Mouse (Mus musculus) limb, embryonic 14.5 days (tissue): ENCODE results near the gene Arhgap33. TPM values are rescaled to one million over a fixed set of nuclear protein-coding genes. Genes with fewer than 3 reads are reported as not detected.

Experiments used
- ATAC-seq: fragments of 200-750 bp; cut with Nextera tagmentation; 2 replicates; pipeline ENCODE4 v1.8.0; 2017; ENCODE audit warnings: low read depth, moderate number of reproducible peaks, moderate TSS enrichment; ENCODE audit not compliant: low FRiP score
- DNase-seq: peaks from one replicate; pipeline ENCODE4 v3.0.0-alpha.2; 2015; ENCODE audit warnings: low spot score
- H3K27ac ChIP-seq: fragments of 300-500 bp; sonication (generic); replicated peaks from 2 replicates; pipeline ENCODE4 v1.5.1; 2014; ENCODE audit warnings: low read depth, mild to moderate bottlenecking, low read length, moderate library complexity, mixed read lengths
- H3K27me3 ChIP-seq: fragments of 300-500 bp; sonication (generic); 2 replicates; pipeline ENCODE4 v1.6.1; 2014; ENCODE audit warnings: low read length, mixed read lengths; ENCODE audit not compliant: control insufficient read depth, insufficient read depth
- H3K36me3 ChIP-seq: fragments of 300-500 bp; sonication (generic); 2 replicates; pipeline ENCODE4 v1.6.1; 2014; ENCODE audit warnings: mild to moderate bottlenecking, low read length, moderate library complexity, mixed read lengths; ENCODE audit not compliant: control insufficient read depth, insufficient read depth
- H3K4me1 ChIP-seq: fragments of 300-500 bp; sonication (generic); 2 replicates; pipeline ENCODE4 v1.6.1; 2014; ENCODE audit warnings: antibody characterized with exemption, low read length, mixed read lengths; ENCODE audit not compliant: control insufficient read depth, insufficient read depth
- H3K4me2 ChIP-seq: fragments of 300-500 bp; sonication (generic); replicated peaks from 2 replicates; pipeline ENCODE4 v1.6.1; 2014; ENCODE audit warnings: low read depth, mild to moderate bottlenecking, low read length, moderate library complexity; ENCODE audit not compliant: severe bottlenecking
- H3K4me3 ChIP-seq: fragments of 300-500 bp; sonication (generic); replicated peaks from 2 replicates; pipeline ENCODE4 v1.5.1; 2014; ENCODE audit warnings: low read length
- H3K9ac ChIP-seq: fragments of 300-500 bp; sonication (generic); 2 replicates; pipeline ENCODE4 v1.6.1; 2014; ENCODE audit warnings: mild to moderate bottlenecking, low read depth, low read length, moderate library complexity; ENCODE audit not compliant: severe bottlenecking
- H3K9me3 ChIP-seq: fragments of 300-500 bp; sonication (generic); 2 replicates; pipeline ENCODE4 v1.6.1; 2016; ENCODE audit warnings: low read length; ENCODE audit not compliant: control insufficient read depth
- POLR2A ChIP-seq: fragments of 200-500 bp; IDR thresholded peaks from 2 replicates; pipeline ENCODE4 v1.8.0; 2012; ENCODE audit warnings: inconsistent platforms, mild to moderate bottlenecking, moderate library complexity, borderline replicate concordance; ENCODE audit not compliant: insufficient read depth, insufficient read length; ENCODE audit errors: extremely low read depth
- WGBS: fragments of 180-500 bp; shearing (Covaris S2); extraction: QIAGEN DNeasy Blood & Tissue Kit; methylation state at CpG from one replicate; pipeline ENCODE4 v1.1.7; 2014; 5-methylcytosine and 5-hydroxymethylcytosine counted together
- polyA plus RNA-seq, 2 experiments: library from polyadenylated mRNA; depleted of rRNA in 1 of 2; stranded (reverse) in 1 of 2; unstranded in 1 of 2; fragments of >200 nt; fragmentation: Nextera tagmentation in 1 of 2; extraction: Ambion mirVana in 1 of 2; gene quantifications; 2 replicates each; pipeline versions ENCODE4 v1.2.1 to v1.2.3; 2012 to 2014

Gene Arhgap33
- polyA plus RNA-seq, 2 experiments: 9.7 to 66.1 TPM

DNA sequence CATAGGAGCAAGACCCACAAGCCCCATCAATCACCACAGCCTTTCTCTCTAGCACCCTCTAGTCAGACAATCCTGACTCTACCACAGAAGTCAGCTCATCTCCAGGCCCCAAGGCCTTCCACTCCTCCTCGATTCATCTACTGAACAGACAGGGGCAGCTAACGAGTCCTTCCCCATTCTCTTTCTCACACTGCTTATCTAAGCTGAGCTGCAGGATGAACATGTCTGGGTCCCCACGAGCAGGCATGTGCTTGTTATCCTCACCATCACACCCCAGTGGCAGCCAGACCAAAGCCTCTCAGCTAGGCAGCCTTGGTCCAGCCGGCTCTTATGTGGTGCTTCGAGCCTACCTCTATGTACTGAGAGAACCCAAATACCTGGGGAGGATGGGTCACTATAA, 37.5 kb upstream of the Arhgap33 start:
- no peaks in the 10 kb centered on the region for H3K4me1 ChIP-seq
- TF ChIP-seq POLR2A: no peak
- H3K4me2 ChIP-seq: no peak overlapping the region
- ATAC-seq (no peak), DNase-seq (no peak)
- H3K27ac ChIP-seq: no peak overlapping the region
- no peaks in the 10 kb centered on the region for H3K9me3 ChIP-seq
- H3K36me3 ChIP-seq: peaks cover 95% of the 10 kb centered on the region
- no peak overlapping the region for H3K9ac ChIP-seq
- no peaks in the 10 kb centered on the region for H3K27me3 ChIP-seq
- no peak overlapping the region for H3K4me3 ChIP-seq
- 90% methylated on average over 5 of the region's 5 CpGs for WGBS

DNA sequence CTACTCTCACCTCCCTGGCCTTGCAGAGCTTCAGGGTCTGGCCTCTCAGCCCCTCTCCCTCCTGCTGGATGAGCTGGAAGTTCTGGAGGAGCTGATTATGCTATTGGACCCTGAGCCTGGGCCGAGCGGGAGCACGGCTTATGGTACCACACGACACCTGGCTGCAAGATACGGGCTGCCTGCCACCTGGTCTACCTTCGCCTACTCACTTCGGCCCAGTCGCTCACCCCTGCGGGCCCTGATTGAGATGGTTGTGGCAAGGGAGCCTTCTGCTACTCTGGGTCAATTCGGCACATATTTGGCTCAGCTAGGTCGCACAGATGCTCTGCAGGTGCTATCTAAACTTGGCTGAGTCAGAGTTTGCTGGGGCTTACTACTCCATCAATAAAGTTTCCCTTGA, 32.7 kb upstream of the Arhgap33 start:
- Histone ChIP-seq H3K27me3 (no peaks in the 10 kb centered on the region), H3K4me2 (no peak overlapping the region), H3K36me3 (peaks cover 67% of the 10 kb centered on the region), H3K4me3 (no peak overlapping the region), H3K27ac (no peak overlapping the region), H3K4me1 (peaks cover 5% of the 10 kb centered on the region; the same call in 1 of the 2 replicates), H3K9ac (no peak overlapping the region), H3K9me3 (no peaks in the 10 kb centered on the region)
- WGBS: 86% methylated on average over 11 of the region's 11 CpGs
- ATAC-seq (no peak), DNase-seq (no peak)
- TF ChIP-seq POLR2A: no peak

DNA sequence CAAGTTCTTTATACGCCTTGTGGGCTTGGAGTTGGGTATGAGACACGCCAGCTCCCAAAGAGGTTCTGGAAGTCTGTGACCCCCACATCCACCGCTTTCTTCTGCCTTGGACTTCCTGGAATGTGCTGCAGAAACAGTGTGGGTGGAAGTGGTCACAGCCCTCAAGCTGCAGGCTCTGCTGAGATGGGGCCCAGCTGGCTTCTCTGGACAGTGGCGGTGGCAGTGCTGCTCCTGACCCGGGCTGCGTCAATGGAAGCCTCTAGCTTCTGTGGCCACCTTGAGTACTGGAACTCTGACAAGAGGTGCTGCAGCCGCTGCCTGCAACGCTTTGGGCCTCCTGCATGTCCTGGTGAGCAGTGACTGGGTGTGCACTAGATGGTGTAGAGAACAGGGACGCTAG, 31.2 kb upstream of the Arhgap33 start:
- Histone ChIP-seq H3K27ac (no peak overlapping the region), H3K27me3 (no peaks in the 10 kb centered on the region), H3K4me3 (no peak overlapping the region), H3K36me3 (peaks cover 57% of the 10 kb centered on the region), H3K4me2 (no peak overlapping the region), H3K9ac (no peak overlapping the region), H3K4me1 (peaks cover 8% of the 10 kb centered on the region), H3K9me3 (no peaks in the 10 kb centered on the region)
- WGBS: 94% methylated on average over 9 of the region's 9 CpGs
- no peak for ATAC-seq
- TF ChIP-seq POLR2A: no peak
- DNase-seq: no peak

DNA sequence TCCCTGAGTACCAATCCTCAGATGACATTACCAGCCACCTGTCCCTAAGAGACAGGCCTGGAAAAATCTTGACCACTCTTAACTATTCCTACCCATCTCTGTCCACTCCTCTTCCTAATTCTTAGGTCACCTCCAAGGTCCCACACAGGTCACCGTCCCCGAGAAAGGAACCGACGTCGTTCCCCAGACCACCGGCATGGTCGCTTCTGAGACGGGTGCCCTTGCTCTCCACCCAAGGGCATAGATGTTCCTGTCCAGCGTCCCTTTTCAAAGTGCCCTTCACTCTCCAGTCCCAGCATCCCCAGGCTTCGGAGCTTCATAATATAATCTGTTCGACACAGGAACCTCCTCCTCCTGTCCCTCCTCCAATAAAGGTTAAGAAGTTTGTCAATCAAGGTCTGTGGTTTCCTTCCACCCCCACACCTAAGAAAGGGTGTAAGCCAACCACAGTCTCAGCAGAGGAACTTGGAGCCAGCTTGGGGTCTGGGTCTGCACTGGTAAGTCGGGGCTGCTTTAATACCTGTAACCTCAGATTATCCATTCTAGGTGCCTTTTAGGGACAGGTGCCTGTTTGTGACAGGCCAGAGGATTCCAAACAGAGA, 30.2 kb upstream of the Arhgap33 start, which contains the start of gene Igflr1:
TSS of gene Igflr1 (plus strand) at position 458 of the 602 bp plus-strand sequence.
- peak within 1 kb of the TSS; percentile 74; the same call in 1 of the 2 replicates for H3K4me3 ChIP-seq
- no peaks in the 10 kb centered on the region for H3K27me3 ChIP-seq
- ATAC-seq (no peak), DNase-seq (no peak)
- H3K4me1 ChIP-seq: peaks cover 8% of the 10 kb centered on the region
- TF ChIP-seq POLR2A: no peak
- H3K27ac ChIP-seq: no peak within 1 kb of the TSS
- H3K9me3 ChIP-seq: no peaks in the 10 kb centered on the region
- H3K4me2 ChIP-seq: peak within 1 kb of the TSS; percentile 52; the same call in 1 of the 2 replicates
- 0 out of 2 replicates have a peak within 1 kb of the TSS, but pooled peaks have one; percentile 18 for H3K9ac ChIP-seq
- 90% methylated on average over 12 of the region's 12 CpGs for WGBS
- peaks cover 48% of the 10 kb centered on the region for H3K36me3 ChIP-seq

DNA sequence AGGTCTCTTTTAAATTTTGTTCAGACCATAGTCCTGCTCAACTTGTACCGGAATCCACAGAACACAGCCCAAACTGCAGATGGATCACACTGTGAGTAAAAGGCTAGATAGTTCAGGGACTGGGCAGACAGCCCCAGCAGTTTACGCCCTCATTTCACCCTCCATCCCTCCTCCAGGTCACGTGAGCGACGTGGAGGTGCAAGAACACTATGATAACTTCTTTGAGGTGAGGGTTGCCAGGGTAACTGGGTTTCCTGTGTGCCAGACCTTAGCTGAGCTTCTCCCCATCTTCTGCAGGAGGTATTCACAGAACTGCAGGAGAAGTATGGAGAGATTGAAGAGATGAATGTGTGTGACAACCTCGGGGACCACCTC, 29.0 kb upstream of the Arhgap33 start:
- no peak for TF ChIP-seq POLR2A
- H3K27ac ChIP-seq: no peak overlapping the region
- peaks cover 36% of the 10 kb centered on the region for H3K36me3 ChIP-seq
- H3K4me3 ChIP-seq: peak overlapping the region; percentile 74
- WGBS: 23% methylated on average over 6 of the region's 6 CpGs
- DNase-seq (no peak), ATAC-seq (no peak)
- no peaks in the 10 kb centered on the region for H3K27me3 ChIP-seq
- peak overlapping the region; percentile 18; the same call in 1 of the 2 replicates for H3K9ac ChIP-seq
- no peaks in the 10 kb centered on the region for H3K9me3 ChIP-seq
- peaks cover 10% of the 10 kb centered on the region for H3K4me1 ChIP-seq
- H3K4me2 ChIP-seq: peak overlapping the region; percentile 52
